13 mouse cellular contexts compared by ENCODE assay signal in the genomic region with DNA sequence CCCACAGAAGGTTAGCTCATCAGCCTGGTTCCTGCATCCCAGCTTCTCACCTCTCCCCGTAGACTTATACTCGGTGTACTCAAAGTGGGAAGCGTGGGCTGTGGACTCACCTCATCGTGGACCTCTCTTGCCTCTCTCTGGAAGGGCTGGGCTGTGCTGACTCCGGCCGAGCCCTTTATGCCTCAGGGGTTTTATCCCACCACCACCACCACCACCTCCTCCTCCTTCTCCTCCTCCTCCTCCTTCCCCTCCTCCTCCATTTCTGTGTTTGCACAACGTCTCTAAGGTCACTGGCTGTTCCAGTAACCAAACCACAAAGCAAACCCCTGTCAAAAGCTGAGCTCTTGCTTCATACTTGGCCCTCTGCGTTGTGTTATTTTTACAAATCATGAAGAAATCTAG. TPM values are rescaled to one million over a fixed set of nuclear protein-coding genes. Genes with fewer than 3 reads are reported as not detected.
DNase-seq lines count a peak whose midpoint lies in the region; ATAC-seq and TF ChIP-seq lines count a peak whose summit lies in the region.
"Had no signal": no experiment of that assay in that cellular context is flagged by ENCODE, and none has a peak within 500 bp of the region (broad histone marks: within the 10 kb centered on the region; RNA-seq: fewer than 3 reads in every experiment).

Gene Hp, minus strand, starts transcription at position 273 of the 402 bp plus-strand sequence.

- peak; percentile 65 to 68; a peak in 2 of 4 replicates for ATAC-seq in hematopoietic stem cell, adult 5-6 weeks (replicated peaks in 1 of 2; ENCODE audit: insufficient read depth in 1 of 2, low FRiP score in 2 of 2, low TSS enrichment in 1 of 2, low read depth in 1 of 2, poor library complexity in 2 of 2, severe bottlenecking in 2 of 2)

- no peak for TF ChIP-seq CTCF in left cerebral cortex, adult 2 months (IDR thresholded peaks at IDR 0.05)

- intact Hi-C loops in left cerebral cortex, adult 2 months (cut with DNase I), result no loop called here

- DNase-seq in 416B (ENCODE audit: low read depth), result peak; percentile 90
- no peak for DNase-seq in adrenal gland, adult 8-10 months
- DNase-seq in lung, postnatal 10 days, result peak; percentile 52
- no peak for DNase-seq in natural killer cell, adult 2 months (ENCODE audit: low spot score in 2 of 2)
- DNase-seq in left cerebral cortex, adult 2 months (ENCODE audit: extremely low spot score in 1 of 2, low spot score in 2 of 2), result no peak
- no peak for DNase-seq in urinary bladder, postnatal 14 days (ENCODE audit: low spot score)
- DNase-seq in retina, postnatal 1 day, result no peak
- DNase-seq: cerebellum, adult 11 months; right cerebral cortex, adult 18-20 months had no signal

- no peak within 1 kb of the TSS for H3K27ac ChIP-seq in left cerebral cortex, adult 2 months
- H3K27ac ChIP-seq: embryonic facial prominence, embryonic 10.5 days; limb, embryonic 15.5 days had no signal

- no peak within 1 kb of the TSS for H3K4me3 ChIP-seq in left cerebral cortex, adult 2 months
- H3K4me3 ChIP-seq: embryonic facial prominence, embryonic 10.5 days; limb, embryonic 15.5 days; myocyte had no signal

RNA-seq across cellular contexts. Expression of gene Hp, which starts in this region (rescaled TPM):
- 100 to 1,000 TPM in 1 of 4 experiments, 10 to 100 TPM in 3; 66.0 to 260 (median 87.5) TPM for total RNA-seq in adrenal gland, adult 8-10 months (2022)
- total RNA-seq in hematopoietic stem cell, adult 5-6 weeks (2017), result 26.8 and 110 TPM in 2 replicates
- total RNA-seq in left cerebral cortex, adult 2 months (2021), result not detected

Comparison
In these comparisons a context has a peak if more than half of its experiments do, and no peak if none do; other contexts are left out.
1. RNA of gene Hp (total RNA-seq): 66.0 to 260 TPM in adrenal gland, adult 8-10 months and 26.8 to 110 TPM in hematopoietic stem cell, adult 5-6 weeks; not detected in left cerebral cortex, adult 2 months; every median in the first group is over 10 times any median in the second.
2. DNase-seq: peak in 416B (single experiment) and lung, postnatal 10 days (single experiment); none in adrenal gland, adult 8-10 months (single experiment), natural killer cell, adult 2 months (0 of 2), left cerebral cortex, adult 2 months (0 of 2), urinary bladder, postnatal 14 days (single experiment) and retina, postnatal 1 day (single experiment).